Mouse (Mus musculus) MEL (cell line): Measurements from ENCODE around the gene Chp1. TPM values are rescaled to one million over a fixed set of nuclear protein-coding genes. Genes with fewer than 3 reads are reported as not detected.
A peak's percentile ranks its signal among the peaks of the same experiment; 100 is the strongest.
"Not testable (repeated sequence)": the region's sequence is repeated elsewhere in the genome, so short reads cannot be mapped to it uniquely, and the experiment has no call there.

ENCODE experiments used
- DNase-seq: peaks from one replicate; pipeline ENCODE4 v3.0.0; 2011; ENCODE audit warnings: low read depth, low spot score
- H3K27ac ChIP-seq: 2 replicates; pipeline ENCODE4 v1.5.1; 2012; ENCODE audit warnings: low read depth, mild to moderate bottlenecking, control low read depth, low read length, moderate library complexity; ENCODE audit not compliant: control insufficient read depth
- H3K27me3 ChIP-seq, 2 experiments: fragments of 150-350 bp in 1 of 2; sonication (generic) in 1 of 2; 2 replicates each; pipeline ENCODE4 v1.6.1; 2012; ENCODE audit warnings: low read length in 2 of 2, mild to moderate bottlenecking in 2 of 2, improper control_type of control experiment in 1 of 2, moderate library complexity in 1 of 2; ENCODE audit not compliant: insufficient read depth in 2 of 2, control insufficient read depth in 1 of 2
- H3K36me3 ChIP-seq, 2 experiments: 2 replicates each; pipeline ENCODE4 v1.6.1; 2012 to 2014; ENCODE audit warnings: low read length in 2 of 2, improper control_type of control experiment in 1 of 2, inconsistent platforms in 1 of 2, mild to moderate bottlenecking in 1 of 2; ENCODE audit not compliant: insufficient read depth in 2 of 2, control insufficient read depth in 1 of 2
- H3K4me1 ChIP-seq, 2 experiments: fragments of 150-350 bp in 1 of 2; sonication (generic) in 1 of 2; 2 replicates each; pipeline ENCODE4 v1.6.1; 2012; ENCODE audit warnings: low read length in 2 of 2, improper control_type of control experiment in 1 of 2, mild to moderate bottlenecking in 1 of 2; ENCODE audit not compliant: insufficient read depth in 2 of 2, control insufficient read depth in 1 of 2
- H3K4me3 ChIP-seq, 2 experiments: fragments of 150-350 bp in 1 of 2; sonication (generic) in 1 of 2; 2 replicates each; pipeline ENCODE4 v1.5.1; 2012; ENCODE audit warnings: low read depth in 2 of 2, low read length in 2 of 2, mild to moderate bottlenecking in 2 of 2, moderate library complexity in 2 of 2, control low read depth in 1 of 2, improper control_type of control experiment in 1 of 2; ENCODE audit not compliant: control insufficient read depth in 1 of 2, insufficient read depth in 1 of 2
- H3K79me2 ChIP-seq: 2 replicates; pipeline ENCODE4 v1.6.1; 2012; ENCODE audit warnings: mild to moderate bottlenecking, low read length, moderate library complexity; ENCODE audit not compliant: control insufficient read depth, poor library complexity, insufficient read depth
- H3K9ac ChIP-seq: 2 replicates; pipeline ENCODE4 v1.6.1; 2012; ENCODE audit warnings: low read depth, mild to moderate bottlenecking, control low read depth, low read length, moderate library complexity; ENCODE audit not compliant: control insufficient read depth, poor library complexity, severe bottlenecking
- H3K9me3 ChIP-seq: fragments of 150-350 bp; sonication (generic); replicated peaks from 2 replicates; pipeline ENCODE4 v1.6.1; 2012; ENCODE audit warnings: mild to moderate bottlenecking, low read length, improper control_type of control experiment, moderate library complexity; ENCODE audit not compliant: insufficient read depth
- CHD2 ChIP-seq: IDR thresholded peaks from 2 replicates; pipeline ENCODE4 v1.6.1; 2011; ENCODE audit warnings: low read length, improper control_type of control experiment
- CTCF ChIP-seq, 3 experiments: IDR thresholded peaks in 2 of 3; conservative IDR thresholded peaks in 1 of 3; 2 replicates each; pipeline ENCODE4 v1.5.1; 2011 to 2012; ENCODE audit warnings: low read length in 3 of 3, low read depth in 2 of 3, mild to moderate bottlenecking in 2 of 3, improper control_type of control experiment in 1 of 3, inconsistent platforms in 1 of 3, mixed read lengths in 1 of 3, moderate library complexity in 1 of 3; ENCODE audit not compliant: control insufficient read depth in 1 of 3, insufficient read depth in 1 of 3, poor library complexity in 1 of 3, severe bottlenecking in 1 of 3
- GATA1 ChIP-seq: IDR thresholded peaks from 2 replicates; pipeline ENCODE4 v1.6.1; 2011; ENCODE audit warnings: low read depth, low read length, improper control_type of control experiment
- HCFC1 ChIP-seq: IDR thresholded peaks from 2 replicates; pipeline ENCODE4 v1.6.1; 2012; ENCODE audit warnings: low read depth, mild to moderate bottlenecking, inconsistent platforms, low read length, improper control_type of control experiment, moderate library complexity
- MAX ChIP-seq: IDR thresholded peaks from 2 replicates; pipeline ENCODE4 v1.6.1; 2011; ENCODE audit warnings: low read length, improper control_type of control experiment
- MAZ ChIP-seq: IDR thresholded peaks from 2 replicates; pipeline ENCODE4 v1.6.1; 2012; ENCODE audit warnings: low read depth, mild to moderate bottlenecking, inconsistent platforms, low read length, improper control_type of control experiment
- MEF2A ChIP-seq: IDR thresholded peaks from 2 replicates; pipeline ENCODE4 v1.6.1; 2014; ENCODE audit warnings: low read depth, mild to moderate bottlenecking, inconsistent platforms, low read length, improper control_type of control experiment; ENCODE audit not compliant: poor library complexity, insufficient replicate concordance, severe bottlenecking; ENCODE audit errors: extremely low read depth
- MXI1 ChIP-seq: IDR thresholded peaks from 2 replicates; pipeline ENCODE4 v1.6.1; 2011; ENCODE audit warnings: mild to moderate bottlenecking, low read depth, low read length, improper control_type of control experiment
- MYB ChIP-seq: IDR thresholded peaks from 2 replicates; pipeline ENCODE4 v1.6.1; 2011; ENCODE audit warnings: mild to moderate bottlenecking, low read depth, low read length, improper control_type of control experiment
- NELFE ChIP-seq: IDR thresholded peaks from 2 replicates; pipeline ENCODE4 v1.6.1; 2011; ENCODE audit warnings: low read depth, low read length, improper control_type of control experiment
- NRF1 ChIP-seq: IDR thresholded peaks from 2 replicates; pipeline ENCODE4 v1.6.1; 2014; ENCODE audit warnings: low read depth, mild to moderate bottlenecking, inconsistent platforms, low read length, improper control_type of control experiment, moderate library complexity; ENCODE audit not compliant: poor library complexity, insufficient read depth, severe bottlenecking
- RAD21 ChIP-seq: IDR thresholded peaks from 2 replicates; pipeline ENCODE4 v1.6.1; 2011; ENCODE audit warnings: mild to moderate bottlenecking, low read depth, low read length, improper control_type of control experiment
- TAL1 ChIP-seq: IDR thresholded peaks from 2 replicates; pipeline ENCODE4 v1.6.1; 2012; ENCODE audit warnings: mild to moderate bottlenecking, inconsistent platforms, low read length, moderate library complexity, mixed read lengths
- TBP ChIP-seq: IDR thresholded peaks from 2 replicates; pipeline ENCODE4 v1.8.0; 2011; ENCODE audit warnings: low read depth, low read length, improper control_type of control experiment
- UBTF ChIP-seq: IDR thresholded peaks from 2 replicates; pipeline ENCODE4 v1.6.1; 2012; ENCODE audit warnings: low read depth, mild to moderate bottlenecking, inconsistent platforms, low read length, improper control_type of control experiment, moderate library complexity, borderline replicate concordance; ENCODE audit not compliant: insufficient read depth
- ZMIZ1 ChIP-seq: IDR thresholded peaks from 2 replicates; pipeline ENCODE4 v1.6.1; 2012; ENCODE audit warnings: low read depth, mild to moderate bottlenecking, inconsistent platforms, low read length, improper control_type of control experiment, moderate library complexity
- polyA plus RNA-seq, 2 experiments: library from polyadenylated mRNA; stranded (reverse) in 1 of 2; unstranded in 1 of 2; fragments of >175 nt in 1 of 2; fragments of >200 nt in 1 of 2; gene quantifications; 2 replicates each; pipeline versions ENCODE4 v1.2.1 to v1.2.4; 2012; ENCODE audit warnings: low replicate concordance in 2 of 2, low read depth in 1 of 2; ENCODE audit not compliant: insufficient read length in 2 of 2, insufficient read depth in 1 of 2, missing spikeins in 1 of 2
- total RNA-seq: library from RNA; depleted of rRNA; stranded (reverse); fragments of 300-350 nt; gene quantifications from 2 replicates; pipeline ENCODE4 v1.2.3, GENCODE M21; 2012

Chp1 gene
- total and polyA plus RNA-seq, 3 experiments: 32.5 to 74.8 TPM; not detected in 1

GRCm38 (mm10) chr2:119618199-119618982 is 70.9 kb downstream of the Chp1 start, which contains the start of the genes Nusap1 and Oip5 (continued):
- peak; percentile 63; the same call in 1 of the 2 replicates for TF ChIP-seq CHD2
- 0 out of 2 replicates have a peak, but pooled peaks have one; percentile 18 for TF ChIP-seq UBTF
- no peak; the same call in 1 of the 2 replicates for TF ChIP-seq ZMIZ1
- no peak for TF ChIP-seq MEF2A
- no peak for TF ChIP-seq TAL1
- TF ChIP-seq CTCF (IDR thresholded peaks at IDR 0.05 in 2 of 3, conservative IDR thresholded peaks at IDR 0.05 in 1 of 3; ENCODE audit: control insufficient read depth in 1 of 3, insufficient read depth in 1 of 3, low read depth in 2 of 3, low read length in 3 of 3, poor library complexity in 1 of 3, severe bottlenecking in 1 of 3): no peak
- TF ChIP-seq TBP: peak; percentile 98
- TF ChIP-seq NRF1: peak; percentile 49; the same call in 1 of the 2 replicates
- no peak for TF ChIP-seq RAD21
- no peak for TF ChIP-seq GATA1
- peak; percentile 81 for TF ChIP-seq NELFE
- no peak for TF ChIP-seq MYB
- peak; percentile 63 for TF ChIP-seq HCFC1

GRCm38 (mm10) chr2:119619002-119619401 is 71.5 kb downstream of the Chp1 start:
- Histone ChIP-seq H3K27ac (peak overlapping the region; percentile 13; the same call in 1 of the 2 replicates), H3K79me2 (peaks cover 18% of the 10 kb centered on the region), H3K4me3 (peak overlapping the region; percentile 54 to 66), H3K9ac (peak overlapping the region; percentile 76), H3K4me1 (peaks cover 4 to 16% of the 10 kb centered on the region in 2 experiments), H3K36me3 (peaks cover 4 to 21% of the 10 kb centered on the region in 2 experiments)
- H3K9me3 ChIP-seq, H3K27me3 ChIP-seq, DNase-seq: not testable (repeated sequence)
- TF ChIP-seq MAZ (0 out of 2 replicates have a peak, but pooled peaks have one; percentile 57), MAX (peak; percentile 38; the same call in 1 of the 2 replicates), MYB (0 out of 2 replicates have a peak, but pooled peaks have one; percentile 11), NELFE (0 out of 2 replicates have a peak, but pooled peaks have one; percentile 4), MXI1 (peak; percentile 55; the same call in 1 of the 2 replicates)
